Mouse (Mus musculus) cerebellum, adult 11-12 months (tissue): Measurements from ENCODE around the gene Selenbp1.

Experiments
- DNase-seq: peaks from one replicate; pipeline ENCODE4 v3.0.0; 2022

Selenbp1 gene

GRCm38 (mm10) chr3:94984312-94984711, 51.5 kb downstream of the Selenbp1 start:
- no peak for DNase-seq

GRCm38 (mm10) chr3:94985513-94985912, 52.7 kb downstream of the Selenbp1 start:
- DNase-seq: no peak

- DNase-seq: no peak
Observed at GRCm38 (mm10) chr3:94987578-94987977, 54.7 kb downstream of the Selenbp1 start.

- DNase-seq: no peak
Observed at GRCm38 (mm10) chr3:94989159-94989761, 56.4 kb downstream of the Selenbp1 start.
